Mouse (Mus musculus) liver, adult 2 months (tissue): ENCODE measurements at regions not wholly inside any gene's neighbourhood (a gene's known extent, or its start where the extent isn't known, plus 50 kb on each side); places are given as distances from the start of the nearest gene placed in this dataset.

Source experiments
- DNase-seq: peaks from one replicate; pipeline ENCODE4 v3.0.0-alpha.2; 2011; ENCODE audit warnings: low read depth, low spot score; ENCODE audit errors: extremely low read depth
- H3K27ac ChIP-seq: fragments of 200-500 bp; replicated peaks from 2 replicates; pipeline ENCODE4 v1.5.1; 2012; ENCODE audit warnings: low read depth, mild to moderate bottlenecking, control low read depth, inconsistent platforms, low read length; ENCODE audit not compliant: insufficient read depth
- H3K27me3 ChIP-seq: fragments of 200-500 bp; 2 replicates; pipeline ENCODE4 v1.6.1; 2012; ENCODE audit warnings: mild to moderate bottlenecking, moderate library complexity, low read length, inconsistent platforms; ENCODE audit not compliant: control insufficient read depth, insufficient read depth
- H3K36me3 ChIP-seq: fragments of 200-500 bp; 2 replicates; pipeline ENCODE4 v1.6.1; 2012; ENCODE audit warnings: low read length, inconsistent platforms; ENCODE audit not compliant: control insufficient read depth, insufficient read depth
- H3K4me1 ChIP-seq: fragments of 200-500 bp; 2 replicates; pipeline ENCODE4 v1.6.1; 2011; ENCODE audit warnings: low read length; ENCODE audit not compliant: control insufficient read depth, insufficient read depth
- H3K4me3 ChIP-seq: fragments of 200-500 bp; 2 replicates; pipeline ENCODE4 v1.5.1; 2011; ENCODE audit warnings: low read depth, mild to moderate bottlenecking, control low read depth, low read length, moderate library complexity; ENCODE audit not compliant: insufficient read depth
- H3K79me2 ChIP-seq: fragments of 200-500 bp; 2 replicates; pipeline ENCODE4 v1.6.1; 2012; ENCODE audit warnings: inconsistent platforms, mild to moderate bottlenecking, low read length, moderate library complexity; ENCODE audit not compliant: control insufficient read depth, insufficient read depth
- H3K9ac ChIP-seq: fragments of 200-500 bp; 2 replicates; pipeline ENCODE4 v1.6.1; 2012; ENCODE audit warnings: low read depth, mild to moderate bottlenecking, control low read depth, inconsistent platforms, low read length
- CTCF ChIP-seq: fragments of 200-500 bp; IDR thresholded peaks from 2 replicates; pipeline ENCODE4 v1.5.1; 2011; ENCODE audit warnings: low read depth, low read length, control low read depth
- POLR2A ChIP-seq: fragments of 200-500 bp; IDR thresholded peaks from 2 replicates; pipeline ENCODE4 v1.6.1; 2011; ENCODE audit warnings: low read length, control low read depth; ENCODE audit not compliant: insufficient read depth; ENCODE audit errors: extremely low read depth
- WGBS: fragments of 180-500 bp; shearing (Covaris S2); methylation state at CpG from one replicate; pipeline ENCODE4 v1.1.7; 2018; 5-methylcytosine and 5-hydroxymethylcytosine counted together

DNA sequence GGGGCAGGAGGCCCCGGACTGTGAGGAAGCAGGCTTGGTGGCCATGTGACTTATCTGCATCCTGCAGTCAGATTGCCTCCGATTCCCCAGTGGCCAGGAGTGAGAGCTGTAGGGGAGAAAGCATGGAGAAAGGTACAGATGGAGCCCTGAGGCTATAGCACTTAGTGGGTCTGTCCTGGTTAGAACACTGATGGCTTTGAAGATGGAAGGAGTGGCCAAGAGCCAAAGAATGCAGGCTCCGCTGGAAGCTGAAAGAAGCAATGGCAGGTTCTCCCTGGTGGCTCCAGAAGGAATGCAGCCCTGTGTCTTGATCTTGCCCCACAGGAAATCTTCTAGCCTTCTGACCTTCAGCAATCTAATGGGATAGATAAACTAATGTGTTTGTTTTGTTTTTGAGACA is 926.3 kb downstream of the 4930447A16Rik start:
- 92% methylated on average over 3 of the region's 3 CpGs for WGBS
- no peaks in the 10 kb centered on the region for H3K27me3 ChIP-seq

DNA sequence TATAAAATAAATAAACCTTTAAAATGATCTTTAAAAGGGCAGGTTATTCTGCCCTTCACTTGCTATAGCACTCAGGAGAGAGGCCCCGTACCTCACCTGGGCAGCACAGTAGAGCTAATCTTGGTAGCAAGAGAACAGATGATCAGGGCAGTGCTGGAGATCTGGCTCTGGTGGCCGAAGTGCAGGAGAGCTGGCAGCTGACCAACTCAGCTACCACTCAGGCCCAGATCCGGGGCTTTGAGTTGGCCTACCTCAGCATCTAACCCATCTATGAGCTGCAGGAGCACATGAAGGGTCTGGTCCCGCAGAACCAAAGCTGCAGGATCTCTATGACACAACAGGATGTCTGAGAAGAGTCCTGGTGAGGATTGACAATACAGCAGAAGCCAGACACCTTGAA is 928.0 kb downstream of the 4930447A16Rik start:
- no peak overlapping the region for H3K9ac ChIP-seq
- TF ChIP-seq CTCF, result no peak
- TF ChIP-seq POLR2A, result no peak
- H3K27ac ChIP-seq, result no peak overlapping the region
- 59% methylated on average over 4 of the region's 4 CpGs for WGBS
- no peaks in the 10 kb centered on the region for H3K27me3 ChIP-seq
- H3K36me3 ChIP-seq, result no peaks in the 10 kb centered on the region
- H3K4me1 ChIP-seq, result peaks cover 10% of the 10 kb centered on the region
- no peaks in the 10 kb centered on the region for H3K79me2 ChIP-seq
- no peak for DNase-seq
- no peak overlapping the region for H3K4me3 ChIP-seq

More for the DNA sequence above, 926.3 kb downstream of the 4930447A16Rik start:
- H3K4me3 ChIP-seq, result no peak overlapping the region
- H3K27ac ChIP-seq, result no peak overlapping the region
- no peak for DNase-seq
- H3K4me1 ChIP-seq, result peaks cover 19% of the 10 kb centered on the region
- no peak for TF ChIP-seq POLR2A
- no peak for TF ChIP-seq CTCF
- H3K36me3 ChIP-seq, result no peaks in the 10 kb centered on the region
- no peak overlapping the region for H3K9ac ChIP-seq
- no peaks in the 10 kb centered on the region for H3K79me2 ChIP-seq

DNA sequence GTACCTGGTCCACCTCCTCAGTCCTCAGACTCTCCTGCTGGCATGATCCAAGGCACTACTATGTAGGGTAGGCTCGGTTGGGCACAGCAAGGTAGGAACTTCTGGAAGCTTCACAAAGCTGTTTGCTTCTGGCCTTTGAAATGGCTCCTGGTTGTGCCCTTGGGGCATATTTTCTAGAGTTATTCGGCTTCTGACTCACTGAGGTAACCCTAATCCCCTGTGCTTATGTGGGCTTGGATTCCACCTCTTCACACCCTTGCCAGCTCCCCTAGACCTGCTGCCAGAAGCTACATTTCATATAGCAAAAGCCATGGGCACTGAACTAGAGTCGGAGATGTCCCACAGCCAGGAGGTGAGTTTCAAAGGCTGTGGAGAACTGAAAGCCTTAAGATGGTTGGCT is 933.7 kb downstream of the 4930447A16Rik start:
- no peaks in the 10 kb centered on the region for H3K36me3 ChIP-seq
- no peaks in the 10 kb centered on the region for H3K79me2 ChIP-seq
- no peak for DNase-seq
- WGBS, result 92% methylated on average over 3 of the region's 3 CpGs
- no peak overlapping the region for H3K4me3 ChIP-seq
- H3K4me1 ChIP-seq, result 0 out of 2 replicates have a peak, but pooled peaks cover 4% of the 10 kb centered on the region
- no peak overlapping the region for H3K27ac ChIP-seq
- H3K9ac ChIP-seq, result no peak overlapping the region
- TF ChIP-seq CTCF (no peak), POLR2A (no peak)
- H3K27me3 ChIP-seq, result no peaks in the 10 kb centered on the region

DNA sequence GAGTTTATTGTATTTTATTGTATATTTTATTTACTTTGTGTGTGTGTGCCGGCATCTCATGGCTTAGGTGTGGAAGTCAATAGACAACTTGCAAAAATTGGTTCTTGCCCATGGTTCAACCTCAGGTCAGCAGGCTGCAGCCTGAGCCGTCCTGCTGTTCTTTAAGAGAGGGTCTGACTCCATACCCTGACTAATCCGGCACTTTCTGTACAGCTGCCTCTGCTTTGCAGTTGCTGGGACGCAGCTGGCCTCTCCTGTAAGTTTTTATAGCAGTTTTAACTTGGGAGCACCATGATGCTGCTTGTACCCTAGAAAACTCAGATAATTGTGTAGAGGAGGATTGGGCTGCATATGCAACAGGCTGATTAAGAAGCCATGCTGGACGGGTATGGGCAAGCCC is 938.2 kb downstream of the 4930447A16Rik start:
- no peak for DNase-seq
- WGBS, result 94% methylated on average over 5 of the region's 5 CpGs

DNA sequence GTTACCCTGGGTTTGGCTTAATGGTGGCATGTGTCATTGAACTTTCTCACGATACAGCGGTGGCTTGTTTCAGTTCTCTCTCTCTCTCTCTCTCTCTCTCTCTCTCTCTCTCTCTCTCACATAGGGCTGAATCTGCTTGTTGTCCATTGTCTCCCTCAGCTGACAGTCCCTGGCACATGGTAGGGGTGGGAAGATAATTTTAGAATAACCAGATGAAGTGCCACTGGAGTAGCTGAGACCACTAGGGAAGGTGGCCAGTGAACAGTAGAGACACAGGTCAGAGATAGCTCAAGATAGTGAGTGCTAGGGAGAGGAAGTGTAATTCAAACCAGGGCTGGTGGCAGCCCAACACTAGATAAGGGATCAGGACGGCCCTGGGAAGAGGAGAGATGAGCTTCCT is 938.7 kb downstream of the 4930447A16Rik start:
- H3K4me3 ChIP-seq, result no peak overlapping the region
- 85% methylated on average over 3 of the region's 3 CpGs for WGBS
- no peak for DNase-seq

More for the DNA sequence above, 938.2 kb downstream of the 4930447A16Rik start:
- no peaks in the 10 kb centered on the region for H3K27me3 ChIP-seq
- no peak overlapping the region for H3K9ac ChIP-seq
- no peak overlapping the region for H3K4me3 ChIP-seq
- TF ChIP-seq CTCF (no peak), POLR2A (no peak)
- no peaks in the 10 kb centered on the region for H3K79me2 ChIP-seq
- H3K4me1 ChIP-seq, result peaks cover 3% of the 10 kb centered on the region
- H3K36me3 ChIP-seq, result no peaks in the 10 kb centered on the region
- no peak overlapping the region for H3K27ac ChIP-seq

DNA sequence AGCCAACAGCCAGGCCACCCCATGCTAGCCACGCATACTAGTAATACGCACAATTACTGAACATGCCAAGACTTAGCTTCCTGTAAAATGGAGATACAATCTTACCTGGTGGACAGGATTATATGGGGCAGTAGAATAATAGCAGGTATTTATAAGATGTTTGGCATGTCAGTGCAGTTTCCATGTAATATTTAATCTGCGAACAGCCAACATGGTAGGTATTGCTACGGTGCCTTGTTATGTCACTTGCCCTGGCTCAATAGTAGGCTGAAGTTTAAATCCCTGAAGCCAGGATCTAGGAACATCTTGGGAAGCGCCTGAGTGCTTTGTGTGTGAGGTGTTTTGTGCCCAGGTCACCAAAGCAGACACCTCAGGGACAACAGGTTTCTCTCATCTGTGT is 942.3 kb downstream of the 4930447A16Rik start:
- TF ChIP-seq POLR2A (no peak), CTCF (no peak)
- Histone ChIP-seq H3K9ac (no peak overlapping the region), H3K4me1 (peaks cover 3% of the 10 kb centered on the region), H3K79me2 (no peaks in the 10 kb centered on the region), H3K27me3 (no peaks in the 10 kb centered on the region), H3K27ac (no peak overlapping the region), H3K4me3 (no peak overlapping the region), H3K36me3 (no peaks in the 10 kb centered on the region)
- DNase-seq, result no peak
- whole genome bisulfite sequencing, result 90% methylated on average over 5 of the region's 5 CpGs

More for the DNA sequence above, 938.7 kb downstream of the 4930447A16Rik start:
- H3K36me3 ChIP-seq, result no peaks in the 10 kb centered on the region
- peaks cover 3% of the 10 kb centered on the region for H3K4me1 ChIP-seq
- H3K27me3 ChIP-seq, result no peaks in the 10 kb centered on the region
- no peaks in the 10 kb centered on the region for H3K79me2 ChIP-seq
- H3K9ac ChIP-seq, result no peak overlapping the region
- TF ChIP-seq CTCF, result no peak
- TF ChIP-seq POLR2A, result no peak
- no peak overlapping the region for H3K27ac ChIP-seq

DNA sequence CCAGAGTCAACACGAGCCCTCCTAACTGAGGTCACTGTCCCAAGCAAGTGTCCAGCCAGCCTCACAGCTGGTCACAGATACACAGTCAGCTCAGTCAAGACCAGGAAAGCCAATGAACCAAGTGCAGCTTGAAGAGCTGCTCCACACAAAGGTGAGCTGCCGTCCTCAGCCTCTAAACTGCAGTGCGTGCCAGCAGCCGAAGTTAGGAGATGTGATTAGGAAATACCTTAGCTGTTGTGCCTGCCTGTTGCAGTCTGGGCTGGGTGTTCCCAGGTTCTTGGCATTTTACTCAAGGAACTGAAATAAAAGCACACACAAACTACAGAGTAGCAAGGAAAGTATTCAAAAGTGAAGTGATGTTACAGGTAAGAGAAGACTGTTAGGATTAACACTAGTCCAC is 942.9 kb downstream of the 4930447A16Rik start:
- TF ChIP-seq POLR2A (no peak), CTCF (no peak)
- WGBS, result 34% methylated on average over 4 of the region's 4 CpGs
- H3K4me3 ChIP-seq, result no peak overlapping the region
- no peaks in the 10 kb centered on the region for H3K36me3 ChIP-seq
- peak; percentile 34 for DNase-seq
- no peak overlapping the region for H3K9ac ChIP-seq
- no peak overlapping the region for H3K27ac ChIP-seq
- no peaks in the 10 kb centered on the region for H3K27me3 ChIP-seq
- no peaks in the 10 kb centered on the region for H3K79me2 ChIP-seq
- H3K4me1 ChIP-seq, result peaks cover 3% of the 10 kb centered on the region
